Mouse (Mus musculus) lung, postnatal 0 days (tissue): ENCODE measurements around the gene Il17a. TPM values are rescaled to one million over a fixed set of nuclear protein-coding genes. Genes with fewer than 3 reads are reported as not detected.
A peak's percentile ranks its signal among the peaks of the same experiment; 100 is the strongest.

Source experiments
- ATAC-seq: fragments of 200-750 bp; cut with Nextera tagmentation; 2 replicates; pipeline ENCODE4 v1.8.0; 2017; ENCODE audit warnings: moderate library complexity
- DNase-seq: peaks from one replicate; pipeline ENCODE4 v3.0.0-alpha.2; 2016; ENCODE audit warnings: low spot score
- H3K27ac ChIP-seq: fragments of 300-500 bp; sonication (generic); 2 replicates; pipeline ENCODE4 v1.5.1; 2014; ENCODE audit warnings: antibody characterized with exemption, mild to moderate bottlenecking, low read length, mixed read lengths
- H3K27me3 ChIP-seq: fragments of 300-500 bp; sonication (generic); replicated peaks from 2 replicates; pipeline ENCODE4 v1.6.1; 2014; ENCODE audit warnings: low read length, mixed read lengths; ENCODE audit not compliant: insufficient read depth
- H3K36me3 ChIP-seq: fragments of 300-500 bp; sonication (generic); 2 replicates; pipeline ENCODE4 v1.6.1; 2014; ENCODE audit warnings: low read length, mixed read lengths; ENCODE audit not compliant: insufficient read depth
- H3K4me1 ChIP-seq: fragments of 300-500 bp; sonication (generic); 2 replicates; pipeline ENCODE4 v1.6.1; 2014; ENCODE audit warnings: antibody characterized with exemption, low read depth, low read length, mixed read lengths; ENCODE audit not compliant: insufficient read depth
- H3K4me2 ChIP-seq: fragments of 300-500 bp; sonication (generic); replicated peaks from 2 replicates; pipeline ENCODE4 v1.6.1; 2014; ENCODE audit warnings: low read depth, mild to moderate bottlenecking, low read length, moderate library complexity, mixed read lengths
- H3K4me3 ChIP-seq: fragments of 300-500 bp; sonication (generic); 2 replicates; pipeline ENCODE4 v1.5.1; 2014; ENCODE audit warnings: low read depth, low read length
- H3K9ac ChIP-seq: fragments of 300-500 bp; sonication (generic); replicated peaks from 2 replicates; pipeline ENCODE4 v1.6.1; 2014; ENCODE audit warnings: low read depth, mild to moderate bottlenecking
- H3K9me3 ChIP-seq: fragments of 300-500 bp; sonication (generic); 2 replicates; pipeline ENCODE4 v1.6.1; 2016; ENCODE audit warnings: low read length, mixed read lengths
- CTCF ChIP-seq: IDR thresholded peaks from 2 replicates; pipeline ENCODE4 v1.5.1; 2016; ENCODE audit warnings: antibody characterized with exemption, mild to moderate bottlenecking
- EP300 ChIP-seq: IDR thresholded peaks from 2 replicates; pipeline ENCODE4 v1.6.1; 2016; ENCODE audit warnings: antibody characterized with exemption, mild to moderate bottlenecking, control low read depth
- WGBS: fragments of 180-500 bp; shearing (Covaris S2); extraction: QIAGEN DNeasy Blood & Tissue Kit; methylation state at CpG from one replicate; pipeline ENCODE4 v1.1.7; 2014; 5-methylcytosine and 5-hydroxymethylcytosine counted together
- polyA plus RNA-seq: library from polyadenylated mRNA; unstranded; fragments of >200 nt; fragmentation: Nextera tagmentation; extraction: Ambion mirVana; gene quantifications from 2 replicates; pipeline ENCODE4 v1.2.1, GENCODE M21; 2015

Il17a gene
- polyA plus RNA-seq, 1 experiment from 2014 or later: not detected

- H3K27ac ChIP-seq: no peak overlapping the region
- ATAC-seq: no peak
- 82% methylated on average over 8 of the region's 8 CpGs for WGBS
- DNase-seq: no peak
- TF ChIP-seq EP300 (no peak), CTCF (no peak)
- no peaks in the 10 kb centered on the region for H3K9me3 ChIP-seq
- H3K27me3 ChIP-seq: no peaks in the 10 kb centered on the region
- no peak overlapping the region for H3K9ac ChIP-seq
- no peak overlapping the region for H3K4me3 ChIP-seq
- no peak overlapping the region for H3K4me2 ChIP-seq
- H3K4me1 ChIP-seq: no peaks in the 10 kb centered on the region
- H3K36me3 ChIP-seq: no peaks in the 10 kb centered on the region
Observed at GRCm38 (mm10) chr1:20691336-20691735, 39.4 kb upstream of the Il17a start.

GRCm38 (mm10) chr1:20693634-20694313 is 36.9 kb upstream of the Il17a start:
- ATAC-seq: no peak
- H3K4me1 ChIP-seq: no peaks in the 10 kb centered on the region
- H3K4me3 ChIP-seq: no peak overlapping the region
- no peak overlapping the region for H3K4me2 ChIP-seq
- H3K36me3 ChIP-seq: no peaks in the 10 kb centered on the region
- H3K9ac ChIP-seq: no peak overlapping the region
- H3K27me3 ChIP-seq: no peaks in the 10 kb centered on the region
- no peak for DNase-seq
- TF ChIP-seq CTCF (no peak), EP300 (no peak)
- WGBS: 73% methylated on average over 6 of the region's 6 CpGs
- no peaks in the 10 kb centered on the region for H3K9me3 ChIP-seq
- no peak overlapping the region for H3K27ac ChIP-seq

DNA sequence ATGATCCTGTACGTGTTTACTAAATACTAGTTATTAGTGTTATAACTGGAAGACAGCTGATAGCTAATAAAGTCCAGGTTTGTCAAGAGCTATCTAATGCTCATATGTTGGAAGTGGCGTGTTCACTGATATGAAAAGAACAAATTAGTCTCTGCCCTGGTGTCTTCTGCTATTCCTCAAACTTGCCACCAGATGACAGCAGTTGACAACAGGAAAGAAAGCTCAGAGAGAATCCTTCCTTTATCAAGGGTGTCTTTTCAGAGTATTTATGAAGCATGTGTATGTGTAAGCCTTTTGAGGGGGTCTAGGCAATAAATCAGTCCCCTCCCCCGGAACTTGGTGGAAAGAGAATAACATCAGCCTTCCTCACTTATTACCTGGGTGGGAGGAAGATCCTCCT is 30.7 kb upstream of the Il17a start:
- Histone ChIP-seq H3K9ac (no peak overlapping the region), H3K4me1 (no peaks in the 10 kb centered on the region), H3K4me2 (no peak overlapping the region), H3K4me3 (no peak overlapping the region), H3K9me3 (no peaks in the 10 kb centered on the region), H3K27ac (no peak overlapping the region), H3K27me3 (no peaks in the 10 kb centered on the region), H3K36me3 (no peaks in the 10 kb centered on the region)
- no peak for TF ChIP-seq EP300
- peak; percentile 66 for TF ChIP-seq CTCF
- WGBS: 68% methylated on average over 3 of the region's 3 CpGs
- DNase-seq (no peak), ATAC-seq (no peak)

- DNase-seq (no peak), ATAC-seq (no peak)
- 81% methylated on average over 4 of the region's 4 CpGs for WGBS
Observed at GRCm38 (mm10) chr1:20736572-20736971, 5.9 kb downstream of the Il17a start.

GRCm38 (mm10) chr1:20738483-20738882 is 7.8 kb downstream of the Il17a start:
- no peak overlapping the region for H3K4me3 ChIP-seq
- no peak overlapping the region for H3K9ac ChIP-seq
- H3K4me1 ChIP-seq: no peaks in the 10 kb centered on the region
- no peaks in the 10 kb centered on the region for H3K36me3 ChIP-seq
- TF ChIP-seq CTCF (no peak; the same call in 1 of the 2 replicates), EP300 (no peak)
- no peak overlapping the region for H3K4me2 ChIP-seq
- H3K27ac ChIP-seq: no peak overlapping the region
- ATAC-seq (no peak), DNase-seq (no peak)
- H3K9me3 ChIP-seq: no peaks in the 10 kb centered on the region
- no peaks in the 10 kb centered on the region for H3K27me3 ChIP-seq
- 85% methylated on average over 2 of the region's 2 CpGs for WGBS

More at GRCm38 (mm10) chr1:20736572-20736971, 5.9 kb downstream of the Il17a start:
- no peak overlapping the region for H3K4me3 ChIP-seq
- H3K4me2 ChIP-seq: no peak overlapping the region
- H3K4me1 ChIP-seq: no peaks in the 10 kb centered on the region
- no peak overlapping the region for H3K27ac ChIP-seq
- no peaks in the 10 kb centered on the region for H3K27me3 ChIP-seq
- TF ChIP-seq CTCF (no peak), EP300 (no peak)
- no peak overlapping the region for H3K9ac ChIP-seq
- H3K36me3 ChIP-seq: no peaks in the 10 kb centered on the region
- no peaks in the 10 kb centered on the region for H3K9me3 ChIP-seq

DNA sequence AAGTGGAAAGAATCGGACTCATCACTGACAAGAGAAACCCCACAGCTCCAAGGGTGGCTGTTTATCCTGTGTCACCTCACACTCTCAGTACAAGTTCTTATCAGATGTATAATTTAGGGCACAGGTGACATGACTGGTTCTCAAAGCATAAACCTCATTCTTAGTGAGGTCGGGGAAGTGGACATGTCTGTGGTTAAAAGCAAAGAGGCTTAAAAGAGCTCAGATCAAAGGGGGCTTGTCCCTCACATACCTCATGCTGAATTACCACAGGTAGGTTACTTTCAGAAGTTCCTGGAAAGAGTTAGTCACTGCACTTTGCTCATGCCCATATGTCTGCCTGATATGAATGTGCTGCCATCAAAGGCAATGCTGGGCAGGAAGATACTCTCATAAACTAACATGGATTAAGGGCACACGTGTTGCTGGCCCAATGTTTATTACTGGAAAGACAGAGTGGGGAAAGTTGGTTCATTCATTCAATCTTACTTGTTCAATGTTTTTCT is 9.8 kb downstream of the Il17a start:
- Histone ChIP-seq H3K36me3 (no peaks in the 10 kb centered on the region), H3K4me1 (no peaks in the 10 kb centered on the region), H3K27me3 (no peaks in the 10 kb centered on the region), H3K9ac (no peak overlapping the region), H3K27ac (no peak overlapping the region), H3K4me2 (no peak overlapping the region), H3K4me3 (no peak overlapping the region), H3K9me3 (no peaks in the 10 kb centered on the region)
- 36% methylated on average over 3 of the region's 3 CpGs for WGBS
- ATAC-seq: no peak
- TF ChIP-seq EP300 (no peak), CTCF (no peak)
- DNase-seq: no peak
